Mouse (Mus musculus): ENCODE measurements around the gene Zfp345.
A peak's percentile ranks its signal among the peaks of the same experiment; 100 is the strongest.
"Not testable (repeated sequence)": the region's sequence is repeated elsewhere in the genome, so short reads cannot be mapped to it uniquely, and the experiment has no call there.

Zfp345 gene

GRCm38 (mm10) chr2:150484939-150485778 is at the start of gene Zfp345:
Gene Zfp345 (minus strand): TSS chr2:150485091.
- DNase-seq = peak; percentile 21 to 36

- DNase-seq = no peak
These were observed 40.9 kb upstream of the Zfp345 start for GRCm38 (mm10) chr2:150525703-150526207.

- no peak for DNase-seq
These were observed 27.9 kb upstream of the Zfp345 start for GRCm38 (mm10) chr2:150512837-150513236.

GRCm38 (mm10) chr2:150500124-150500973 is 15.5 kb upstream of the Zfp345 start:
- DNase-seq = not testable (repeated sequence)

- no peak for DNase-seq
These were observed 8.1 kb upstream of the Zfp345 start for GRCm38 (mm10) chr2:150493031-150493430.

- DNase-seq = peak; percentile 20 to 21
These were observed 33.5 kb downstream of the Zfp345 start, which contains the start of gene Zfp442 for GRCm38 (mm10) chr2:150451180-150451919. Gene Zfp442 (minus strand): TSS chr2:150451486.

- not testable (repeated sequence) for DNase-seq
These were observed 45.8 kb downstream of the Zfp345 start for GRCm38 (mm10) chr2:150439084-150439483.
